Mouse (Mus musculus) liver, adult 2 months (tissue): Measurements from ENCODE around the gene Wdr6.

Experiments
- CTCF ChIP-seq: fragments of 200-500 bp; IDR thresholded peaks from 2 replicates; pipeline ENCODE4 v1.5.1; 2011; ENCODE audit warnings: low read depth, low read length, control low read depth
- POLR2A ChIP-seq: fragments of 200-500 bp; IDR thresholded peaks from 2 replicates; pipeline ENCODE4 v1.6.1; 2011; ENCODE audit warnings: low read length, control low read depth; ENCODE audit not compliant: insufficient read depth; ENCODE audit errors: extremely low read depth

DNA sequence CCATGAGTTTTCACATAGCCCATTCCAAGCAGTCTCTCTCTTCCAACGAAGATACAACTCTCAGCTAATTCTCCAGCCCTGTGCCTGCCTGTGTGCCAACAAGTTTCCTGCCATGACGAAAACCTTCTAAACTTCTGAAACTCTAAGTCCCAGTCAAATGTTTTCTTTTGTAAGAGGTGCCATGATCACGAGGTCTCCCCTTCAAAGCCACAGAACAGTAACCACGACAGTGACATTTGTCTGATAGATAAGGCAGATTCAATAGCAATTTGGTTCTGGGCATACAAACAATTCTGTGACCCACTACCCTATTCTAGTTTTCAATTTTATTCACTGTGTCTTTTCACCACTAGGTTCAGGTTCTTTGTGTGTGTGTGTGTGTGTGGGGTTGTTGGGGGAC is 49.6 kb upstream of the Wdr6 start:
- TF ChIP-seq POLR2A (no peak), CTCF (no peak)
